Mouse (Mus musculus): ENCODE data around the gene Sirt7. TPM values are rescaled to one million over a fixed set of nuclear protein-coding genes. Genes with fewer than 3 reads are reported as not detected.

Gene Sirt7
- total and polyA plus RNA-seq, 2 experiments from 2014 or later: 37.4 to 51.8 TPM

- Histone ChIP-seq H3K9me3 (ENCODE audit: low read length) (no peaks in the 10 kb centered on the region), H3K27ac (ENCODE audit: low read depth, low read length) (no peak overlapping the region), H3K27me3 (ENCODE audit: insufficient read depth, low read length) (no peaks in the 10 kb centered on the region), H3K9ac (no peak overlapping the region), H3K4me2 (ENCODE audit: low read depth) (no peak overlapping the region), H3K4me3 (ENCODE audit: low read depth, low read length) (no peak overlapping the region), H3K36me3 (ENCODE audit: insufficient read depth) (peaks cover 34% of the 10 kb centered on the region), H3K4me1 (ENCODE audit: insufficient read depth) (peaks cover 5% of the 10 kb centered on the region)
- WGBS: 90% methylated on average over 11 of the region's 11 CpGs
- DNase-seq (no peak), ATAC-seq (no peak)
- no peak for TF ChIP-seq CTCF (IDR thresholded peaks at IDR 0.05; ENCODE audit: low read depth)
Measured at GRCm38 (mm10) chr11:120626785-120627467, 1.9 kb upstream of the Sirt7 start.

DNA sequence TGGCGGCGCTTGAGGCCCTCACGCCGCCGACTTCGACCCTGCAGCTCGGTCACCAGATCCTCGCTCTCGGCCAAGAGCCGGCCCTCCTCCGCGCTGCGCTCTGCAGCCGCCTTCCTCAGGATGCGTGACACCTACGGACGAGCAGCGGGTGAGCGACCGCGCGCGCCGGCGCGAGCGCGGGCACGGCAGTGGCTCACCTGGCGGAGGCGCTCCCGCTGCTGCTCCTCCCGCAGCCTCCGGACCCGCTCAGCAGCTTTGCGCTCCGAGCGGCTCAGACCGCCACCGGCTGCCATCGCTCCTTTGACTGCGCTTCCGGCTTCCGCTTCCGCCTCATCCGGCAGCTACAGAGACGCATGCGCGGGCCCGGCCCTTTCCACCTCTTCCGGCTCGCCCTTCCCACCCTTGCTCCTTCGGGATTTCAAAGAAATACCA is 344 bp downstream of the Sirt7 start:
- H3K36me3 ChIP-seq (ENCODE audit: insufficient read depth): peaks cover 55% of the 10 kb centered on the region
- under 1% methylated on average over 53 of the region's 53 CpGs for WGBS

GRCm38 (mm10) chr11:120623961-120624679 is 920 bp downstream of the Sirt7 start:
- TF ChIP-seq CTCF (IDR thresholded peaks at IDR 0.05; ENCODE audit: low read depth): peak; percentile 69
- Histone ChIP-seq H3K9me3 (ENCODE audit: low read length) (no peaks in the 10 kb centered on the region), H3K4me3 (ENCODE audit: low read depth, low read length) (peak overlapping the region; percentile 87), H3K36me3 (ENCODE audit: insufficient read depth) (peaks cover 52% of the 10 kb centered on the region), H3K27me3 (ENCODE audit: insufficient read depth, low read length) (no peaks in the 10 kb centered on the region), H3K9ac (peak overlapping the region; percentile 76), H3K4me1 (ENCODE audit: insufficient read depth) (peaks cover 5% of the 10 kb centered on the region), H3K4me2 (ENCODE audit: low read depth) (peak overlapping the region; percentile 94), H3K27ac (ENCODE audit: low read depth, low read length) (peak overlapping the region; percentile 83)
- peak; percentile 79 for ATAC-seq
- WGBS: 13% methylated on average over 30 of the region's 30 CpGs
- peak; percentile 46 for DNase-seq

More for the DNA sequence above, 344 bp downstream of the Sirt7 start:
- Histone ChIP-seq H3K9ac (peak overlapping the region; percentile 76), H3K27ac (ENCODE audit: low read depth, low read length) (peak overlapping the region; percentile 83), H3K4me3 (ENCODE audit: low read depth, low read length) (peak overlapping the region; percentile 87), H3K27me3 (ENCODE audit: insufficient read depth, low read length) (no peaks in the 10 kb centered on the region), H3K4me2 (ENCODE audit: low read depth) (peak overlapping the region; percentile 94), H3K9me3 (ENCODE audit: low read length) (no peaks in the 10 kb centered on the region), H3K4me1 (ENCODE audit: insufficient read depth) (peaks cover 5% of the 10 kb centered on the region)
- DNase-seq (peak; percentile 92), ATAC-seq (peak; percentile 95)
- TF ChIP-seq CTCF (IDR thresholded peaks at IDR 0.05; ENCODE audit: low read depth): no peak

DNA sequence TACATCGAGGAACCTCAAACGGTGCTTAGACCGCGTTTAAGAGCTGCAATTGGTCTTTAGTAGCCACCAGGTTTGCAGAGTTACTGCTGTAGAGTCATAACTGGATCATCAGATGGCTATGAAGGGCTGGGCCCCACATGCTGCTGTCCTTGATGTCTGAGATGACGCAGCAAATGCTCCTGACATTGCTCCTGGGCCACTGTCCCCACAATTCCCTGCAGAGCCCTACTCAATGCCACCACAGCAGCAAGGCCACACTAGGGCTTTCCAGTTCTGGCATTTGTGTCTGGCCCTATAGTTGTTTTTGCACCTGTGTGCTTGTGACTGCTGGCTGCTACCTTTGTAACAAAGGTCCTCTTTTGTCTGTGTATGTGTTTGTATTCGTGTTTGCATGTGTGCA is 2.2 kb downstream of the Sirt7 start:
- Histone ChIP-seq H3K27ac (ENCODE audit: low read depth, low read length) (no peak overlapping the region), H3K4me2 (ENCODE audit: low read depth) (no peak overlapping the region), H3K4me3 (ENCODE audit: low read depth, low read length) (no peak overlapping the region), H3K9me3 (ENCODE audit: low read length) (no peaks in the 10 kb centered on the region), H3K36me3 (ENCODE audit: insufficient read depth) (peaks cover 56% of the 10 kb centered on the region), H3K27me3 (ENCODE audit: insufficient read depth, low read length) (no peaks in the 10 kb centered on the region), H3K4me1 (ENCODE audit: insufficient read depth) (peaks cover 5% of the 10 kb centered on the region), H3K9ac (no peak overlapping the region)
- TF ChIP-seq CTCF (IDR thresholded peaks at IDR 0.05; ENCODE audit: low read depth): no peak
- ATAC-seq: no peak
- DNase-seq: no peak
- 90% methylated on average over 6 of the region's 6 CpGs for WGBS

DNA sequence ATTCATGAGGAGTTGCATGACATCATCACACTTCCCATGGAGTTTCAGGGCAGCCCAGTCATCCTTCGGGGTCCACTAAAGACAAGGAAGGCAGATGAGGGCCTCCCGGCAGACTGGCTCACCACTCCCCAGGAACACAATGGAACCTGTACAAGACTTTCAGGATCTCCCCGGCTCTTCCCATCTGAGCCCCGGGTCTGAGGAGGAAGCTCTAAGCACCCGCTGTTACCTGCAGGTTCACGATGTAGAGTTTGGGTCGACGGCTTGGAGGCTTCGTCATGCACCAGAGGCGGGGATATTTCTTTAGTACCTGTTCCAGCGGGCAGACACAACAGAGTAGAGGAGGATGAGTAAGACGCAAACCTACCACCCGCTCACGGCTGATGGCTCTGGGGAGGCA is 4.8 kb downstream of the Sirt7 start:
- Histone ChIP-seq H3K4me2 (ENCODE audit: low read depth) (no peak overlapping the region), H3K9me3 (ENCODE audit: low read length) (no peaks in the 10 kb centered on the region), H3K27me3 (ENCODE audit: insufficient read depth, low read length) (no peaks in the 10 kb centered on the region), H3K4me3 (ENCODE audit: low read depth, low read length) (no peak overlapping the region), H3K9ac (no peak overlapping the region), H3K36me3 (ENCODE audit: insufficient read depth) (peaks cover 49% of the 10 kb centered on the region), H3K27ac (ENCODE audit: low read depth, low read length) (no peak overlapping the region), H3K4me1 (ENCODE audit: insufficient read depth) (peaks cover 11% of the 10 kb centered on the region)
- 92% methylated on average over 14 of the region's 14 CpGs for WGBS
- DNase-seq: no peak
- no peak for TF ChIP-seq CTCF (IDR thresholded peaks at IDR 0.05; ENCODE audit: low read depth)
- ATAC-seq: no peak

DNA sequence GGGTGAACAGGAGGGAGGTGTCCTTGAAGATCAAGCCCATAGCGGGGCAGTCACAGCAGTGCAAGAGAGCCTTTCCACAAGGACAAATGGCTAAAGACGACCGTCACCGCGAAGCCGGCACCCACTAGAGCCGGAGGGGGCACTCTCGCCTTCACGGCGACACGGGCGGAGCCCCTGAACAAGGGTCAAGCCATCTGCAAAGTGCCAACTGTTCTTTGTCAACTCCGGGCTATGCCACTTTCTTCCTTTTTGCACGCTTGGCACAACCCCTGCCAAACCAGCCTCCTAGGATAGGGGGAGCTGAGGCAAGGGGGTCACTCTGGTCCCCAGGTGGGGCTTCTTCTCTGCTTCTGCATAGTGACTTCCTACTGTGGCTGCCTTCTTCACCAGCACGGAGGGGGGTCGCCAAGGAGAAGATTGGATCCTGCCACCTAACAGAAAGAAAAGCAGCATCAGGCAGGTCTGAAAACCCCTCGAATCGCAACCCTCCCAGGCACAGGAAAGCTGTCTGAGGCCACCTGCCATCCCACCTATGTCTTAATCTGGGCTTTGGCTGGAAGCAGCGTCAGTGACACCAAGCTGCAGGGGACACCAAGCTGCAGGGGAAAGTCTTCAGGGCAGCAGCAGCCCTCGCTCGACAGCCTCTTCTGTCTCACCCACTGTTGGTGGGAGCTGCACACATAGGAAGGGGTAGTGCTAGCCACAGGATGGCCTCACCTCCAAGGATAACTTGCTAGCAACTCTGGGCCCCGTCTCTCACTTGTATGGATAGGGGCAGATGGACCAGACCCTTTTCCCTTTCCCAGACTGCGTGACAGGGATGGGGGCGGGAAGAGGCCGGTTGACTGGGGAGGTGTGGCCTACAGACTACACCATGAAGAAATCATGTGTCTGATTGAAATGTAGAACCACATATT is 6.2 kb downstream of the Sirt7 start:
- no peak overlapping the region for H3K4me2 ChIP-seq (ENCODE audit: low read depth)
- H3K4me1 ChIP-seq (ENCODE audit: insufficient read depth): peaks cover 9% of the 10 kb centered on the region
- H3K9me3 ChIP-seq (ENCODE audit: low read length): no peaks in the 10 kb centered on the region
- TF ChIP-seq CTCF (IDR thresholded peaks at IDR 0.05; ENCODE audit: low read depth): no peak
- H3K27me3 ChIP-seq (ENCODE audit: insufficient read depth, low read length): no peaks in the 10 kb centered on the region
- no peak overlapping the region for H3K4me3 ChIP-seq (ENCODE audit: low read depth, low read length)
- H3K36me3 ChIP-seq (ENCODE audit: insufficient read depth): peaks cover 55% of the 10 kb centered on the region
- WGBS: 95% methylated on average over 25 of the region's 25 CpGs
- DNase-seq (no peak), ATAC-seq (no peak)
- no peak overlapping the region for H3K9ac ChIP-seq
- H3K27ac ChIP-seq (ENCODE audit: low read depth, low read length): peak overlapping the region; percentile 23; the same call in 1 of the 2 replicates
